Mouse (Mus musculus) testis, adult 2 months (tissue): Measurements from ENCODE around the gene Mknk1. TPM values are rescaled to one million over a fixed set of nuclear protein-coding genes. Genes with fewer than 3 reads are reported as not detected.

ENCODE experiments used
- H3K27ac ChIP-seq: fragments of 200-500 bp; 2 replicates; pipeline ENCODE4 v1.5.1; 2012; ENCODE audit warnings: low read depth, low read length; ENCODE audit not compliant: control insufficient read depth, insufficient read depth
- H3K27me3 ChIP-seq: fragments of 200-500 bp; 2 replicates; pipeline ENCODE4 v1.6.1; 2012; ENCODE audit warnings: mild to moderate bottlenecking, low read length, moderate library complexity; ENCODE audit not compliant: control insufficient read depth, insufficient read depth
- H3K36me3 ChIP-seq: fragments of 200-500 bp; 2 replicates; pipeline ENCODE4 v1.6.1; 2012; ENCODE audit warnings: mild to moderate bottlenecking, low read length; ENCODE audit not compliant: control insufficient read depth, insufficient read depth
- H3K4me1 ChIP-seq: fragments of 200-500 bp; 2 replicates; pipeline ENCODE4 v1.6.1; 2012; ENCODE audit warnings: low read length; ENCODE audit not compliant: control insufficient read depth, insufficient read depth
- H3K4me3 ChIP-seq: fragments of 200-500 bp; 2 replicates; pipeline ENCODE4 v1.5.1; 2012; ENCODE audit warnings: low read depth, mild to moderate bottlenecking, low read length, moderate library complexity, mixed read lengths; ENCODE audit not compliant: control insufficient read depth
- CTCF ChIP-seq: fragments of 200-500 bp; IDR thresholded peaks from 2 replicates; pipeline ENCODE4 v1.5.1; 2012; ENCODE audit warnings: low read depth, mild to moderate bottlenecking, inconsistent platforms, low read length, moderate library complexity; ENCODE audit not compliant: control insufficient read depth, insufficient read depth, insufficient replicate concordance
- POLR2A ChIP-seq: fragments of 200-500 bp; IDR thresholded peaks from 2 replicates; pipeline ENCODE4 v1.6.1; 2012; ENCODE audit warnings: low read depth, mild to moderate bottlenecking, inconsistent platforms, low read length, moderate library complexity; ENCODE audit not compliant: control insufficient read depth
- polyA plus RNA-seq: library from polyadenylated mRNA; depleted of rRNA; stranded (reverse); fragments of >200 nt; gene quantifications from 2 replicates; pipeline ENCODE4 v1.2.3, GENCODE M21; 2012

The Mknk1 gene
- polyA plus RNA-seq, 1 experiment: 29.4 TPM

DNA sequence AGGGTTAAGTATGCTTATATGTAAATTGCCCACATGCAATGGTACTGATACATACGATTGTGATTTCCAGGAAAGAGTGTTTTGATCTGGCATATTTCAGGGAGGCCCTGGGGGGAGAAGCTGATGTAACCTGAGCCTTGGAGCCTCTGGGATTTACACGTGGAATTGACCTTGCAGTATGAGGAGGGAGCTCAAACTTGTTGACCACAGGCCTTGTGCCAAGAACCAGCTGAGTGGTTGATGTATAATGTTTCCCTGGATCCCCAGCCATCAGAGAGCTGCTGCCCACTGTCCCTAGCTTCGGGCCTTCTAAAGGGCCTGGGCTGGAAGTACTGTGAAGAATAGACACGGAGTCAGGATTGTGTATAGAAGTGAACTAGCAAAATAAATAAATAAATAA, 958 bp downstream of the Mknk1 start:
- no peak for TF ChIP-seq CTCF
- TF ChIP-seq POLR2A: no peak
- Histone ChIP-seq H3K36me3 (no peaks in the 10 kb centered on the region), H3K4me1 (peaks cover 2% of the 10 kb centered on the region; the same call in 1 of the 2 replicates), H3K4me3 (no peak overlapping the region), H3K27ac (no peak overlapping the region), H3K27me3 (no peaks in the 10 kb centered on the region)

- TF ChIP-seq CTCF (no peak), POLR2A (no peak)
- Histone ChIP-seq H3K4me3 (no peak overlapping the region), H3K4me1 (peaks cover 2% of the 10 kb centered on the region; the same call in 1 of the 2 replicates), H3K27me3 (no peaks in the 10 kb centered on the region), H3K36me3 (no peaks in the 10 kb centered on the region), H3K27ac (no peak overlapping the region)
These were observed 1.8 kb downstream of the Mknk1 start for GRCm38 (mm10) chr4:115840842-115841241.

DNA sequence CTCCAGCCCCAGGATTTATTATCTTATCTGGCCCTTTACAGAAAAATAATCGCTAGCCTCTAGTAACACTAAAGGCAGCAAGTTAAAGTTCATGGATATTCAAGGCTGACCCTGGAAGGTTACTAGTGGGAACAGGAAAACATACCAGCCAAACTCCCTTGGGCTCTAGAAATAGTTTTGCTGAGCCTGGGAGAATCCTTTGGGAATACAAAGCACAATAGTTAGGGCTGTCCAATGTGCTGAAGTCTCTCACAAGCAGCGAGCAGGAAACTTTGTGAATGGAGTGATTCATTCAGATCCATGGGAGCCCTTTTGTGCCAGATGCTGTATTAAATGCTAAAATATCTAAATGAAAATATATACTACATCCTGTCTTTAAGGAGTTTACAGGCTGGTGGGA, 7.7 kb downstream of the Mknk1 start:
- no peak overlapping the region for H3K27ac ChIP-seq
- H3K27me3 ChIP-seq: no peaks in the 10 kb centered on the region
- no peaks in the 10 kb centered on the region; the same call in 1 of the 2 replicates for H3K4me1 ChIP-seq
- H3K36me3 ChIP-seq: peaks cover 2% of the 10 kb centered on the region
- TF ChIP-seq POLR2A (no peak), CTCF (no peak)
- no peak overlapping the region for H3K4me3 ChIP-seq

DNA sequence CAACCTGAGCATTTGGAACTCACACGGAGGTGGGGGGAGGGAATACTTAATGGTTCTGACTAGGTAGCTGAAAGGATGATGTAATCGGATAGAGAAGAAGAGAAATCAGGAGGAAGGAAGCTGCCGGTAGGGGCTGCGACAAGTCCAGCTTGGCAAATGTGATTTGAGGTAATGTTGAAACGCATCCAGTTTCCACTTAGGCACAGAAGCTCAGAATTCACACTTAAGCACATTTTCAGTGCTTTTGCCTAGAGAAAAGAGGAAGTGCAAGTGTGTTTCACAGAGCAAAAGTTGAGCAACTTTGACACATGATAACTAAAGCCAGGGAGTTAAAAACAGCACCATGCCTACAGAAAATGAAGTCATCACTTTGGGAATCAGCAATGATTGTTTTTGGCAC, 8.4 kb downstream of the Mknk1 start:
- no peak for TF ChIP-seq CTCF
- TF ChIP-seq POLR2A: no peak
- H3K27ac ChIP-seq: no peak overlapping the region
- H3K4me1 ChIP-seq: no peaks in the 10 kb centered on the region; the same call in 1 of the 2 replicates
- no peaks in the 10 kb centered on the region for H3K27me3 ChIP-seq
- peaks cover 2% of the 10 kb centered on the region for H3K36me3 ChIP-seq
- peak overlapping the region; percentile 48; the same call in 1 of the 2 replicates for H3K4me3 ChIP-seq

- TF ChIP-seq CTCF: no peak
- TF ChIP-seq POLR2A: no peak
- no peak overlapping the region for H3K27ac ChIP-seq
- no peaks in the 10 kb centered on the region; the same call in 1 of the 2 replicates for H3K4me1 ChIP-seq
- peaks cover 2% of the 10 kb centered on the region for H3K36me3 ChIP-seq
- H3K4me3 ChIP-seq: no peak overlapping the region
- no peaks in the 10 kb centered on the region for H3K27me3 ChIP-seq
These were observed 9.1 kb downstream of the Mknk1 start for GRCm38 (mm10) chr4:115848083-115848482.

- no peaks in the 10 kb centered on the region for H3K27me3 ChIP-seq
- TF ChIP-seq CTCF (no peak), POLR2A (no peak)
- no peak overlapping the region for H3K4me3 ChIP-seq
- peaks cover 2% of the 10 kb centered on the region for H3K36me3 ChIP-seq
- H3K4me1 ChIP-seq: no peaks in the 10 kb centered on the region; the same call in 1 of the 2 replicates
- H3K27ac ChIP-seq: no peak overlapping the region
These were observed 10.1 kb downstream of the Mknk1 start for GRCm38 (mm10) chr4:115848990-115849677.

DNA sequence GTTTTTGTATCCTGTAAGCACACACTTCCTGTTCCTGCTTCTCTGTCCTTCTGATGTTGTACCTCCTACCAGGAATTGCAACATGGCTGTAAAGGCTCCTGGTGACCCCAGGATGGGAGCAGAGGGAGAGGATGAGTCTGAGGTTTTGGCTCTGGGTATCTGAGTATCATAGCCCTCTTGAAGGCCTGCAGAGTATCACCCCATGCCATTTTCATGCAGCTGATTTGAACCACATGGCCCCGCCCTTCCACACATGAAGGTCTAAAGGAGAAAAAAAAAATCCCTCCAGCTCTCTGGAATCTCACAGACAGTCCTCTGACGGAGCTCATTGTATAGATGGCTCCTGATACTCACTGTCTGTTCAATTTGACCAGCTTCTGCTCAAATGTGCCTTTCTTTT, 11.1 kb downstream of the Mknk1 start:
- no peaks in the 10 kb centered on the region; the same call in 1 of the 2 replicates for H3K4me1 ChIP-seq
- no peaks in the 10 kb centered on the region for H3K27me3 ChIP-seq
- no peak for TF ChIP-seq POLR2A
- TF ChIP-seq CTCF: no peak
- H3K27ac ChIP-seq: no peak overlapping the region
- H3K4me3 ChIP-seq: no peak overlapping the region
- H3K36me3 ChIP-seq: peaks cover 2% of the 10 kb centered on the region
